In the genomic region with DNA sequence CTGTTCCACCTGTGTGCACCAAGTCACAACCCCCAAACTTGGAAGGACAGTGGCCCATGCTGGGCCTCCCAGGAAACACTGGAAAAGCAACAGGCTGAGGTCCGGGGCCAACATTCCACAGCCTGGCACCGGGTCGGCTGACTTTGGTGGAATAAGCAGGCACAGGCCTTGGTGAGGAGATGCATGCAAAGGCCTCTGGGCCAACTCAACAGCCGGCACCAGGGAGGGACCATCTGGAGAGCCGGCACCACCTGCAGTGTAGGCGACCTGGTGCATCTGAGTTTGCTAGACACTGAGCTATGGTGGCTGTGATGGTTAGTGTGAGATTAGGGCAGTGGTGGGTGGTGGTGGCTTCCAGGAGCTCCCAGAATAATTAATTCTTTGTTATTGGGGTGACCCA, we compare ENCODE assay signal across 9 mouse cellular contexts. TPM values are rescaled to one million over a fixed set of nuclear protein-coding genes. Genes with fewer than 3 reads are reported as not detected.
DNase-seq lines count a peak whose midpoint lies in the region; ATAC-seq and TF ChIP-seq lines count a peak whose summit lies in the region.
"Had no signal": no experiment of that assay in that cellular context is flagged by ENCODE, and none has a peak within 500 bp of the region (broad histone marks: within the 10 kb centered on the region; RNA-seq: fewer than 3 reads in every experiment).

No protein-coding gene starts in this region.

- no peak for TF ChIP-seq CTCF in brain, embryonic 14.5 days (IDR thresholded peaks at IDR 0.05; ENCODE audit: borderline replicate concordance, extremely low read depth, insufficient read depth, insufficient read length)

- DNase-seq in heart, postnatal 14 days = no peak
- peak; percentile 61 for DNase-seq in brain, embryonic 14.5 days (ENCODE audit: low read depth)
- DNase-seq in left cerebral cortex, postnatal 4 days = peak; percentile 82
- DNase-seq in MN1 (ENCODE audit: low spot score) = no peak
- no peak for DNase-seq in spleen, postnatal 14 days (ENCODE audit: low spot score in 2 of 2)
- DNase-seq in kidney, adult 11 months = no peak

- H3K36me3 ChIP-seq in heart, embryonic 13.5 days = peaks cover 5% of the 10 kb centered on the region; the same call in 1 of the 2 replicates
- H3K36me3 ChIP-seq in forebrain, embryonic 12.5 days (replicated peaks) = no peaks in the 10 kb centered on the region

- no peak for ATAC-seq in heart, embryonic 13.5 days (ENCODE audit: extremely low read depth, insufficient number of reproducible peaks, low FRiP score, low TSS enrichment)
- ATAC-seq in forebrain, embryonic 12.5 days (ENCODE audit: low FRiP score) = no peak

- peaks cover 3% of the 10 kb centered on the region; the same call in 1 of the 2 replicates for H3K27me3 ChIP-seq in heart, embryonic 13.5 days (replicated peaks)
- H3K27me3 ChIP-seq in forebrain, embryonic 12.5 days = no peaks in the 10 kb centered on the region
- H3K27me3 ChIP-seq: heart, embryonic 12.5 days had no signal

- TF ChIP-seq POLR2A in brain, embryonic 14.5 days (IDR thresholded peaks at IDR 0.05; ENCODE audit: borderline replicate concordance, extremely low read depth, insufficient read depth, insufficient read length, poor library complexity, severe bottlenecking) = no peak

- H3K4me2 ChIP-seq in heart, embryonic 13.5 days = no peak overlapping the region
- no peak overlapping the region for H3K4me2 ChIP-seq in forebrain, embryonic 12.5 days
- H3K4me2 ChIP-seq: heart, embryonic 12.5 days had no signal

- 71% methylated on average over 6 of the region's 6 CpGs for WGBS in heart, embryonic 13.5 days
- WGBS in forebrain, embryonic 12.5 days = 69% methylated on average over 6 of the region's 6 CpGs

- H3K4me3 ChIP-seq in heart, embryonic 13.5 days = no peak overlapping the region
- H3K4me3 ChIP-seq in forebrain, embryonic 12.5 days (replicated peaks) = no peak overlapping the region
- H3K4me3 ChIP-seq: heart, embryonic 12.5 days had no signal

- no peaks in the 10 kb centered on the region for H3K9me3 ChIP-seq in heart, embryonic 13.5 days
- no peaks in the 10 kb centered on the region for H3K9me3 ChIP-seq in forebrain, embryonic 12.5 days
- H3K9me3 ChIP-seq: heart, embryonic 12.5 days had no signal

- H3K4me1 ChIP-seq in heart, embryonic 13.5 days = peaks cover 50% of the 10 kb centered on the region
- peaks cover 40% of the 10 kb centered on the region for H3K4me1 ChIP-seq in forebrain, embryonic 12.5 days

- intact Hi-C loops in heart, postnatal 14 days (cut with DNase I) = no loop called here
- intact Hi-C loops in left cerebral cortex, postnatal 4 days (cut with DNase I) = no loop called here

- no peak overlapping the region for H3K27ac ChIP-seq in heart, embryonic 13.5 days (replicated peaks)
- H3K27ac ChIP-seq in forebrain, embryonic 12.5 days = peak overlapping the region; percentile 68

- 0 out of 2 replicates have a peak overlapping the region, but pooled peaks have one; percentile 14 for H3K9ac ChIP-seq in heart, embryonic 13.5 days
- no peak overlapping the region for H3K9ac ChIP-seq in forebrain, embryonic 12.5 days
- H3K9ac ChIP-seq: heart, embryonic 12.5 days had no signal

RNA-seq across cellular contexts. Expression of gene Cdc42ep4, which starts 46.3 kb away (rescaled TPM):
- polyA plus RNA-seq in heart, embryonic 13.5 days (2015; fragmentation: Nextera tagmentation; extraction: Ambion mirVana) = 24.0 and 26.1 TPM in 2 replicates
- 10 to 100 TPM; 30.9 to 33.4 TPM for total RNA-seq in heart, postnatal 14 days (2021)
- 51.2 and 61.3 TPM in 2 replicates for polyA plus RNA-seq in brain, embryonic 14.5 days (2012; rRNA removed)
- polyA plus RNA-seq in forebrain, embryonic 12.5 days (2016; fragmentation: Nextera tagmentation; extraction: Ambion mirVana) = 109 and 113 TPM in 2 replicates
- total RNA-seq in left cerebral cortex, postnatal 4 days (2021) = 10 to 100 TPM; 53.1 to 53.4 TPM

Comparison
In these comparisons a context has a peak if more than half of its experiments do, and no peak if none do; other contexts are left out.
1. DNase-seq: peak in brain, embryonic 14.5 days (single experiment) and left cerebral cortex, postnatal 4 days (single experiment); none in heart, postnatal 14 days (0 of 2), MN1 (single experiment), spleen, postnatal 14 days (0 of 2) and kidney, adult 11 months (single experiment).